Mouse (Mus musculus): ENCODE data around the gene Slc2a10.

DNA sequence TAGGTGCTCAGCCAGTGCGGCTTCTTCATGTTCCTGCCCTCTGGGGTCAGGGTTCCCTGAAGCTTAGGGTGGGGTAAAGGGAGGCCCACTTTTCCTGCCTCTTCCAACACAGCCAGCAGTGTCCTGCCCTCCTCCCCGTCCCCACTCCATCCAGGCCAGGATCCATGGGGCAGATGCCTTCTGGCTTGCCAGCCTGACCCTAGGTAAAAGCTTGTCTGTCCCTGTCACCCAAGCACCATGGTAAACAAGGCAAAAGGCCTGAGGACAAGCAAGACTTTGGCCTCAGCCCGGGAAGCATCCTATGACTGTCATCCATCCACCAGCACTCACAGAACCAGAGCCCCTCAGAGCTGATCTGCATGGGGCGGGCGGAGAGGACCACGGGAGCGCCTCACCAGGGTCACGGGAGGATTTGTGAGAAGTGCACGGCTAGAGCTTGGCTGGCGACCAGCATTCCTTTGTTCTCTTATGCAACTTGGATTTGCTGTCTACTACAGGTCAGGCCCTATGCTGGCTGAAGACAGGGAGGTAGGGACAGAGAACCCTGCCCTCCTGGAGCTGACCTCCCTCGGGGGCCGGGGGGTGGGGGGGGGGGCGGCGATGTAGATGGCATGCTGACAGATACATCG, 35.6 kb upstream of the Slc2a10 start:
- TF ChIP-seq CTCF (IDR thresholded peaks at IDR 0.05) (no peak), POLR2A (IDR thresholded peaks at IDR 0.05; ENCODE audit: insufficient read depth, low read depth, low read length) (no peak)

All from heart, adult 2 months (tissue).